Mouse (Mus musculus) limb, embryonic 10.5 days (tissue): ENCODE measurements around the gene Ppp1r1b. TPM values are rescaled to one million over a fixed set of nuclear protein-coding genes. Genes with fewer than 3 reads are reported as not detected.
"Not testable (repeated sequence)": the region's sequence is repeated elsewhere in the genome, so short reads cannot be mapped to it uniquely, and the experiment has no call there.

Experiments
- DNase-seq: peaks from one replicate; pipeline ENCODE4 v3.0.0-alpha.2; 2017; ENCODE audit warnings: low spot score
- H3K27ac ChIP-seq: fragments of 300-500 bp; sonication (generic); 2 replicates; pipeline ENCODE4 v1.5.1; 2016; ENCODE audit warnings: mild to moderate bottlenecking
- H3K27me3 ChIP-seq: fragments of 300-500 bp; sonication (generic); 2 replicates; pipeline ENCODE4 v1.6.1; 2016; ENCODE audit warnings: low read depth, mild to moderate bottlenecking; ENCODE audit not compliant: poor library complexity, severe bottlenecking
- H3K36me3 ChIP-seq: fragments of 300-500 bp; sonication (generic); 2 replicates; pipeline ENCODE4 v1.6.1; 2016; ENCODE audit warnings: mild to moderate bottlenecking, moderate library complexity
- H3K4me1 ChIP-seq: fragments of 300-500 bp; sonication (generic); 2 replicates; pipeline ENCODE4 v1.6.1; 2016
- H3K4me3 ChIP-seq: fragments of 300-500 bp; sonication (generic); 2 replicates; pipeline ENCODE4 v1.5.1; 2016; ENCODE audit warnings: mild to moderate bottlenecking, moderate library complexity
- H3K9me3 ChIP-seq: fragments of 300-500 bp; sonication (generic); replicated peaks from 2 replicates; pipeline ENCODE4 v1.6.1; 2016; ENCODE audit warnings: mild to moderate bottlenecking
- WGBS: fragments of 180-500 bp; shearing (Covaris S2); methylation state at CpG from one replicate; pipeline ENCODE4 v1.1.7; 2016; 5-methylcytosine and 5-hydroxymethylcytosine counted together
- polyA plus RNA-seq: library from polyadenylated mRNA; unstranded; fragments of >200 nt; fragmentation: Nextera tagmentation; extraction: Ambion mirVana; gene quantifications from 2 replicates; pipeline ENCODE4 v1.2.1, GENCODE M21; 2016

Gene Ppp1r1b
- polyA plus RNA-seq, 1 experiment from 2014 or later = 0.13 TPM

GRCm38 (mm10) chr11:98374266-98374665 is 26.1 kb downstream of the Ppp1r1b start:
- H3K9me3 ChIP-seq = no peaks in the 10 kb centered on the region
- no peak overlapping the region for H3K4me3 ChIP-seq
- H3K27ac ChIP-seq = no peak overlapping the region
- peaks cover 61% of the 10 kb centered on the region for H3K36me3 ChIP-seq
- peaks cover 14% of the 10 kb centered on the region for H3K4me1 ChIP-seq
- no peaks in the 10 kb centered on the region for H3K27me3 ChIP-seq
- WGBS = 84% methylated on average over 8 of the region's 8 CpGs
- no peak for DNase-seq

- no peak for DNase-seq
- H3K27me3 ChIP-seq = no peaks in the 10 kb centered on the region
- H3K4me1 ChIP-seq = peaks cover 4% of the 10 kb centered on the region
- no peaks in the 10 kb centered on the region for H3K9me3 ChIP-seq
- H3K4me3 ChIP-seq = no peak overlapping the region
- no peak overlapping the region for H3K27ac ChIP-seq
- 74% methylated on average over 5 of the region's 5 CpGs for WGBS
- H3K36me3 ChIP-seq = peaks cover 86% of the 10 kb centered on the region
Observed at GRCm38 (mm10) chr11:98376756-98377155, 28.6 kb downstream of the Ppp1r1b start.

GRCm38 (mm10) chr11:98377787-98378186 is 29.6 kb downstream of the Ppp1r1b start:
- H3K4me3 ChIP-seq = no peak overlapping the region
- 83% methylated on average over 11 of the region's 11 CpGs for WGBS
- H3K9me3 ChIP-seq = no peaks in the 10 kb centered on the region
- no peaks in the 10 kb centered on the region for H3K27me3 ChIP-seq
- H3K27ac ChIP-seq = no peak overlapping the region
- no peaks in the 10 kb centered on the region for H3K4me1 ChIP-seq
- H3K36me3 ChIP-seq = peaks cover 87% of the 10 kb centered on the region
- DNase-seq = no peak

GRCm38 (mm10) chr11:98379379-98379778 is 31.2 kb downstream of the Ppp1r1b start:
- no peaks in the 10 kb centered on the region for H3K4me1 ChIP-seq
- WGBS = 92% methylated on average over 7 of the region's 7 CpGs
- peaks cover 15% of the 10 kb centered on the region for H3K27me3 ChIP-seq
- no peak overlapping the region for H3K4me3 ChIP-seq
- H3K9me3 ChIP-seq = no peaks in the 10 kb centered on the region
- H3K27ac ChIP-seq = no peak overlapping the region
- DNase-seq = no peak
- H3K36me3 ChIP-seq = peaks cover 75% of the 10 kb centered on the region

GRCm38 (mm10) chr11:98380106-98380505 is 31.9 kb downstream of the Ppp1r1b start:
- no peak for DNase-seq
- peaks cover 22% of the 10 kb centered on the region for H3K27me3 ChIP-seq
- WGBS = 87% methylated on average over 6 of the region's 6 CpGs
- H3K4me1 ChIP-seq = no peaks in the 10 kb centered on the region
- no peak overlapping the region for H3K27ac ChIP-seq
- no peak overlapping the region for H3K4me3 ChIP-seq
- no peaks in the 10 kb centered on the region for H3K9me3 ChIP-seq
- peaks cover 68% of the 10 kb centered on the region for H3K36me3 ChIP-seq

- no peak overlapping the region for H3K27ac ChIP-seq
- WGBS = 86% methylated on average over 2 of the region's 2 CpGs
- no peak for DNase-seq
- H3K9me3 ChIP-seq = no peaks in the 10 kb centered on the region
- peaks cover 38% of the 10 kb centered on the region for H3K27me3 ChIP-seq
- peaks cover 5% of the 10 kb centered on the region for H3K4me1 ChIP-seq
- H3K4me3 ChIP-seq = no peak overlapping the region
- H3K36me3 ChIP-seq = peaks cover 52% of the 10 kb centered on the region
Observed at GRCm38 (mm10) chr11:98381651-98382050, 33.4 kb downstream of the Ppp1r1b start.

GRCm38 (mm10) chr11:98382405-98382804 is 34.2 kb downstream of the Ppp1r1b start:
- not testable (repeated sequence) for H3K27ac ChIP-seq, H3K9me3 ChIP-seq, DNase-seq, H3K4me3 ChIP-seq, H3K4me1 ChIP-seq
- Histone ChIP-seq H3K36me3 (peaks cover 45% of the 10 kb centered on the region), H3K27me3 (peaks cover 45% of the 10 kb centered on the region)
- 49% methylated on average over 2 of the region's 2 CpGs for WGBS

- Histone ChIP-seq H3K4me1 (peaks cover 12% of the 10 kb centered on the region), H3K4me3 (no peak within 1 kb of the TSS), H3K9me3 (no peaks in the 10 kb centered on the region), H3K36me3 (peaks cover 34% of the 10 kb centered on the region), H3K27me3 (peaks cover 56% of the 10 kb centered on the region), H3K27ac (no peak within 1 kb of the TSS)
- WGBS = 57% methylated on average over 14 of the region's 14 CpGs
- DNase-seq = no peak
Observed at GRCm38 (mm10) chr11:98383261-98384030, 35.2 kb downstream of the Ppp1r1b start, which contains the start of gene Tcap. Tcap (plus strand) TSS chr11:98383811.

- H3K4me3 ChIP-seq = no peak overlapping the region
- H3K27me3 ChIP-seq = peaks cover 63% of the 10 kb centered on the region
- DNase-seq = no peak
- 67% methylated on average over 20 of the region's 20 CpGs for WGBS
- H3K36me3 ChIP-seq = peaks cover 27% of the 10 kb centered on the region
- peaks cover 12% of the 10 kb centered on the region for H3K4me1 ChIP-seq
- no peaks in the 10 kb centered on the region for H3K9me3 ChIP-seq
- H3K27ac ChIP-seq = no peak overlapping the region
Observed at GRCm38 (mm10) chr11:98384216-98384615, 36.0 kb downstream of the Ppp1r1b start.

- no peak overlapping the region for H3K4me3 ChIP-seq
- H3K9me3 ChIP-seq = no peaks in the 10 kb centered on the region
- 66% methylated on average over 8 of the region's 8 CpGs for WGBS
- peaks cover 19% of the 10 kb centered on the region for H3K36me3 ChIP-seq
- H3K4me1 ChIP-seq = peaks cover 12% of the 10 kb centered on the region
- no peak for DNase-seq
- no peak overlapping the region for H3K27ac ChIP-seq
- H3K27me3 ChIP-seq = peaks cover 71% of the 10 kb centered on the region
Observed at GRCm38 (mm10) chr11:98384721-98385637, 36.8 kb downstream of the Ppp1r1b start.

GRCm38 (mm10) chr11:98385638-98386585 is 37.7 kb downstream of the Ppp1r1b start, which contains the start of gene Pnmt:
Pnmt (plus strand) TSS chr11:98386450.
- Histone ChIP-seq H3K4me3 (peak within 1 kb of the TSS; percentile 15), H3K9me3 (no peaks in the 10 kb centered on the region), H3K27ac (0 out of 2 replicates have a peak within 1 kb of the TSS, but pooled peaks have one; percentile 27), H3K4me1 (peaks cover 15% of the 10 kb centered on the region), H3K27me3 (peaks cover 80% of the 10 kb centered on the region), H3K36me3 (peaks cover 10% of the 10 kb centered on the region)
- DNase-seq = no peak
- 48% methylated on average over 25 of the region's 25 CpGs for WGBS

- Histone ChIP-seq H3K36me3 (peaks cover 3% of the 10 kb centered on the region; the same call in 1 of the 2 replicates), H3K27me3 (peaks cover 87% of the 10 kb centered on the region), H3K9me3 (no peaks in the 10 kb centered on the region), H3K4me1 (peaks cover 17% of the 10 kb centered on the region), H3K27ac (0 out of 2 replicates have a peak overlapping the region, but pooled peaks have one; percentile 27), H3K4me3 (peak overlapping the region; percentile 15)
- peak; percentile 49 for DNase-seq
- WGBS = 17% methylated on average over 24 of the region's 24 CpGs
Observed at GRCm38 (mm10) chr11:98386596-98386995, 38.4 kb downstream of the Ppp1r1b start.
